Mouse (Mus musculus): ENCODE data around the gene Pld6. TPM values are rescaled to one million over a fixed set of nuclear protein-coding genes. Genes with fewer than 3 reads are reported as not detected.

Gene Pld6
- polyA plus RNA-seq, 1 experiment from 2014 or later, result 3.0 TPM

DNA sequence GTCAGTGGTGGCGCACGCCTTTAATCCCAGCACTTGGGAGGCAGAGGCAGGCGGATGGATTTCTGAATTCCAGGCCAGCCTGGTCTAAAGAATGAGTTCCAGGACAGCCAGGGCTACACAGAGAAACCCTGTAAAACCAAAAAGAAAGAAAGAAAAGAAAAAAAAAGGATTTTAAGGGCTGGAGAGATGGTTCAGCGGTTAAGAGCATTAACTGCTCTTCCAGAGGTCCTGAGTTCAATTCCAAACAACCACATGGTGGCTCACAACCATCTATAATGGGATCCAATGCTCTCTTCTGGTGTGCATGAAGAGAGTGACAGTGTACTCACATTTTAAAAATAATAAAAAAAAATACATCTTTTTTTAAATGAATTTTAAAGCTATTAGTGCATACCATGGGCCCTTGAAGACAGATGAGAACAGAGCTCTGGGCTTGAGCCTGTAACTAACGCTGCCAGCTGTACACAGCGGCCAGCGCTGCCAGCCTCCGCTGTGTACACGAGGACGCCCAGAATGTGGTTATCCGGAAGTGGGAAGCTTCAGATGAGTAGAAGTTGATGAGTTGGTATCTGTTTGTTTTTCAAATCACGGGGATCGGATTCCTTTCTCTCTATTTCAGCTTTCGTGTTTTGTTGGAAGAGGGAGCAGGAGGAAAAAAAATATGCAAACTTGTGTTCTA lies 23.2 kb upstream of the Pld6 start:
- Histone ChIP-seq H3K27ac (replicated peaks; ENCODE audit: low read depth, low read length) (peak overlapping the region; percentile 99; the same call in 1 of the 2 replicates), H3K9me3 (ENCODE audit: control insufficient read depth, low read length) (no peaks in the 10 kb centered on the region), H3K4me3 (replicated peaks; ENCODE audit: low read depth, low read length) (peak overlapping the region; percentile 79), H3K9ac (replicated peaks; ENCODE audit: low read length) (peak overlapping the region; percentile 89; the same call in 1 of the 2 replicates), H3K27me3 (ENCODE audit: control insufficient read depth, insufficient read depth, low read length) (no peaks in the 10 kb centered on the region), H3K4me1 (ENCODE audit: control insufficient read depth, insufficient read depth, low read length) (peaks cover 10% of the 10 kb centered on the region), H3K4me2 (ENCODE audit: low read length) (peak overlapping the region; percentile 75), H3K36me3 (ENCODE audit: control insufficient read depth, insufficient read depth, low read length) (peaks cover 22% of the 10 kb centered on the region)
- WGBS, result 71% methylated on average over 14 of the region's 14 CpGs
- ATAC-seq (ENCODE audit: low FRiP score, low TSS enrichment) (no peak), DNase-seq (no peak)

DNA sequence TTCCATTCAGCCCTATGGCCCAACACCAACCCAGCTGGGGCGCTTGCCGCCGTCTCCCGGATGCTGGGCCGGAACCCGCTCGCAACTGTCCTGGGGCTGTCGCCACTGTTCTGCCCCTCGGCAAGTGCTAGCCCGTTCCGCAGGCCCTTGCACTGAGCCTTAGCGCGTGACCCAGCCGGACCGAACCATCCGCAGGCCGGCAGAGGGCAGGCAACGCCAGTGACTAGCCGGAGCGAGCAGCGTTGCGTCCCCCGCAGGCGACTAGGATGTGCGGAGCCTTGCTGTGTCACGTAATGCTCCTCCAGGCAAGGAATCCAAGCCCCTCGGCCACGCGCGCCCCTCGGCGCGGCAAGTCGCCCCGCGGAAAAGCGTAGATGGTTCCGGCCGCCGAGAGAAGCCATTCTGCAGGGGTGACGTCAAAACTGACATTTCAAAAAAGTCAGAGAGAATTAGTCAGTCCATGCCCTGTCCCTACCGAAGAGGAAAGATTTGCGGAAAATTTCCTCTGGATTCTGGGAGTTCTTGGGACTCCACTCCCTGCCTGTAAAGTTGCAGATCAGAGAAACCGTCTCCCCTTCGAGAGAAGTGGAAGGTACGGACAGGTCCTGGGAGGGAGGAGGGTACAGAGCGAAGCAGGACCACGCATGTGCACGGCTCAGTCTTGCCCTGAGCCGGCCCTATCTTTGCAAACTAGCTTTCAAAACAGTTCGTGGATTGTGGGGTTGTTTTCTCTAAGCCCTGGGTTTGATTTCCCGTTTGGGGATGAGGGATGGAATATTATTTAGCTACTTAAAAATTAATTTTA lies 22.4 kb upstream of the Pld6 start, which contains the start of gene Flcn:
TSS of gene Flcn (minus strand) at position 347 of the 805 bp plus-strand sequence.
- ATAC-seq (ENCODE audit: low FRiP score, low TSS enrichment), result peak; percentile 94
- H3K9me3 ChIP-seq (ENCODE audit: control insufficient read depth, low read length), result no peaks in the 10 kb centered on the region
- peak; percentile 91 for DNase-seq
- H3K4me3 ChIP-seq (replicated peaks; ENCODE audit: low read depth, low read length), result peak within 1 kb of the TSS; percentile 79
- H3K27me3 ChIP-seq (ENCODE audit: control insufficient read depth, insufficient read depth, low read length), result no peaks in the 10 kb centered on the region
- peak within 1 kb of the TSS; percentile 75 for H3K4me2 ChIP-seq (ENCODE audit: low read length)
- peak within 1 kb of the TSS; percentile 89 for H3K9ac ChIP-seq (replicated peaks; ENCODE audit: low read length)
- peaks cover 10% of the 10 kb centered on the region for H3K4me1 ChIP-seq (ENCODE audit: control insufficient read depth, insufficient read depth, low read length)
- H3K36me3 ChIP-seq (ENCODE audit: control insufficient read depth, insufficient read depth, low read length), result peaks cover 30% of the 10 kb centered on the region
- under 1% methylated on average over 52 of the region's 52 CpGs for WGBS
- peak within 1 kb of the TSS; percentile 99 for H3K27ac ChIP-seq (replicated peaks; ENCODE audit: low read depth, low read length)

DNA sequence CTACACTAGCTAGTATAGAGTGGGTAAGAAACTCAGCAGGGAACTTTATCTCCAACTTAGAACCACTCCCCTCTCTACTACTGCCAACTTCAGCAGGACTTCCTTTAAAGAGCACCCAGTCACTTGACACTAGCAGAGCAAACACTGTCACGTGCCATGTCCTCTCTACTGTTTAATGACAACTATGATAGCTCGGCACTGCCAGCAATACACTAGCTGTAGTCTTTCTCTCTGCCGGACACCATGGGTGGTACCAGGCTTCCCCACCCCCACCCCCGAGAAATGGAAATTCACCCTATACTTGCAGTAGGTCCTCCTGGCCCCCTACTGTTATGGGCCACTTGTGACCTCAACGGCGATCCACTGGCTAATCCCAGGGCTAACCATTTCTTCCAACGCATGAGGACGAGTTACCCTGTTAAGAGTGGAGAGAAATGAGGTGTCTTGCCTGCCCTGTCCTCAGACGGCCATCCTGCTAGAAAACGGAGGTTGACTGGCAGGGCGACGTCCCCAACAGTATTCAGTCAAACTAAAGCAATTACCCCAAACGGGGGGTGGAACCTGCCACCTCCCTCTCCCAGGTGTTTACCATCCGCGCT lies 21.7 kb upstream of the Pld6 start:
- DNase-seq, result no peak

GRCm38 (mm10) chr11:59808170-59808960 lies 20.9 kb upstream of the Pld6 start:
- DNase-seq (peak; percentile 9), ATAC-seq (ENCODE audit: low FRiP score, low TSS enrichment) (no peak)
- Histone ChIP-seq H3K4me3 (replicated peaks; ENCODE audit: low read depth, low read length) (peak overlapping the region; percentile 79), H3K4me2 (ENCODE audit: low read length) (peak overlapping the region; percentile 75), H3K4me1 (ENCODE audit: control insufficient read depth, insufficient read depth, low read length) (peaks cover 10% of the 10 kb centered on the region), H3K27ac (replicated peaks; ENCODE audit: low read depth, low read length) (no peak overlapping the region), H3K9ac (replicated peaks; ENCODE audit: low read length) (peak overlapping the region; percentile 89; the same call in 1 of the 2 replicates), H3K9me3 (ENCODE audit: control insufficient read depth, low read length) (no peaks in the 10 kb centered on the region), H3K27me3 (ENCODE audit: control insufficient read depth, insufficient read depth, low read length) (no peaks in the 10 kb centered on the region), H3K36me3 (ENCODE audit: control insufficient read depth, insufficient read depth, low read length) (peaks cover 45% of the 10 kb centered on the region)
- 61% methylated on average over 14 of the region's 14 CpGs for WGBS

More for the DNA sequence above, 21.7 kb upstream of the Pld6 start:
- Histone ChIP-seq H3K27me3 (ENCODE audit: control insufficient read depth, insufficient read depth, low read length) (no peaks in the 10 kb centered on the region), H3K9me3 (ENCODE audit: control insufficient read depth, low read length) (no peaks in the 10 kb centered on the region), H3K36me3 (ENCODE audit: control insufficient read depth, insufficient read depth, low read length) (peaks cover 37% of the 10 kb centered on the region), H3K4me1 (ENCODE audit: control insufficient read depth, insufficient read depth, low read length) (peaks cover 10% of the 10 kb centered on the region), H3K4me2 (ENCODE audit: low read length) (peak overlapping the region; percentile 75), H3K9ac (replicated peaks; ENCODE audit: low read length) (peak overlapping the region; percentile 89), H3K4me3 (replicated peaks; ENCODE audit: low read depth, low read length) (peak overlapping the region; percentile 79), H3K27ac (replicated peaks; ENCODE audit: low read depth, low read length) (peak overlapping the region; percentile 99)
- ATAC-seq (ENCODE audit: low FRiP score, low TSS enrichment), result peak; percentile 18
- WGBS, result under 1% methylated on average over 15 of the region's 15 CpGs

- peaks cover 72% of the 10 kb centered on the region for H3K36me3 ChIP-seq (ENCODE audit: control insufficient read depth, insufficient read depth, low read length)
- H3K27me3 ChIP-seq (ENCODE audit: control insufficient read depth, insufficient read depth, low read length), result no peaks in the 10 kb centered on the region
- H3K4me2 ChIP-seq (ENCODE audit: low read length), result no peak overlapping the region
- no peak overlapping the region for H3K27ac ChIP-seq (replicated peaks; ENCODE audit: low read depth, low read length)
- H3K9me3 ChIP-seq (ENCODE audit: control insufficient read depth, low read length), result no peaks in the 10 kb centered on the region
- H3K4me3 ChIP-seq (replicated peaks; ENCODE audit: low read depth, low read length), result no peak overlapping the region
- H3K4me1 ChIP-seq (ENCODE audit: control insufficient read depth, insufficient read depth, low read length), result peaks cover 10% of the 10 kb centered on the region
- no peak overlapping the region for H3K9ac ChIP-seq (replicated peaks; ENCODE audit: low read length)
- no peak for DNase-seq
- 100% methylated on average over 2 of the region's 2 CpGs for WGBS
- no peak for ATAC-seq (ENCODE audit: low FRiP score, low TSS enrichment)
These were observed 18.2 kb upstream of the Pld6 start for GRCm38 (mm10) chr11:59805656-59806055.

GRCm38 (mm10) chr11:59805256-59805655 lies 17.8 kb upstream of the Pld6 start:
- ATAC-seq (ENCODE audit: low FRiP score, low TSS enrichment) (no peak), DNase-seq (no peak)
- H3K27ac ChIP-seq (replicated peaks; ENCODE audit: low read depth, low read length), result no peak overlapping the region
- WGBS, result 91% methylated on average over 1 of the region's 1 CpGs
- H3K4me3 ChIP-seq (replicated peaks; ENCODE audit: low read depth, low read length), result no peak overlapping the region
- H3K27me3 ChIP-seq (ENCODE audit: control insufficient read depth, insufficient read depth, low read length), result no peaks in the 10 kb centered on the region
- no peaks in the 10 kb centered on the region for H3K9me3 ChIP-seq (ENCODE audit: control insufficient read depth, low read length)
- H3K4me1 ChIP-seq (ENCODE audit: control insufficient read depth, insufficient read depth, low read length), result peaks cover 10% of the 10 kb centered on the region
- peaks cover 76% of the 10 kb centered on the region for H3K36me3 ChIP-seq (ENCODE audit: control insufficient read depth, insufficient read depth, low read length)
- H3K9ac ChIP-seq (replicated peaks; ENCODE audit: low read length), result no peak overlapping the region
- no peak overlapping the region for H3K4me2 ChIP-seq (ENCODE audit: low read length)

DNA sequence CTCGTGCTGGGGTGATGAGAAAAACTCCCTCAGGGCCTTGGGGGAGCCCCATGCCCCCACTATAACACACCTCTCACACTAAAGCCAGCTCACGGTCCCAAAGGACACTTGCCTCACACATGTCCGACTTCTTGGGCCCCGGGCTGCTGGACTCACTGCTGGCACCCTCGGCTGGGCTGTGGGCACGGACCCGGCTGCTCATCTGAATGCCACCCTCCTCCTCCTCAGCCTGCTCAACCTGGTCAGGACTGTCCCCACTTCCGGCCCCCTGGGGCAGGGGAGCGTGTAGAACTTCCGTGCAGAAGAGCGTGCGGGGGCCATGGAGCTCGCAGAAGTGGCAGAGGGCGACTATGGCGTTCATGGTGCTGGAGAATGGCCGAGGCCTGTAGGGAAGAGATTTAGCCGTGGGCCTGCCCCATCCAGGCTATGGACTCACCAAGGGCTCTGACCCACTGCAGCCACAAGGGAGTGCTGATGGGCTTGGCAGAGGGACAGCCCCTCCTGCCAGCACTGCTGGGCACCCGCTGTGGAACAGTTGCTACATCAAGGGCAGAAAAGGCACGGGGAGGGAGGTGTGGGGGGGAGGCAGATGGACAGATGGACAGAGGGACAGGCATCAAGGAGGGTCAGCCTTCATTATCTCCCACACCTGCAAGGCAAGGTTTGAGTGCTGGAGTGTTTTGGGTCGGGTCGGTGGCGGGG lies 17.1 kb upstream of the Pld6 start:
- H3K36me3 ChIP-seq (ENCODE audit: control insufficient read depth, insufficient read depth, low read length), result peaks cover 83% of the 10 kb centered on the region
- peaks cover 10% of the 10 kb centered on the region for H3K4me1 ChIP-seq (ENCODE audit: control insufficient read depth, insufficient read depth, low read length)
- H3K9ac ChIP-seq (replicated peaks; ENCODE audit: low read length), result no peak overlapping the region
- no peak overlapping the region for H3K4me3 ChIP-seq (replicated peaks; ENCODE audit: low read depth, low read length)
- H3K27me3 ChIP-seq (ENCODE audit: control insufficient read depth, insufficient read depth, low read length), result no peaks in the 10 kb centered on the region
- no peak overlapping the region for H3K4me2 ChIP-seq (ENCODE audit: low read length)
- DNase-seq (no peak), ATAC-seq (ENCODE audit: low FRiP score, low TSS enrichment) (no peak)
- H3K27ac ChIP-seq (replicated peaks; ENCODE audit: low read depth, low read length), result no peak overlapping the region
- 91% methylated on average over 22 of the region's 22 CpGs for WGBS
- no peaks in the 10 kb centered on the region for H3K9me3 ChIP-seq (ENCODE audit: control insufficient read depth, low read length)

- no peak overlapping the region for H3K27ac ChIP-seq (replicated peaks; ENCODE audit: low read depth, low read length)
- ATAC-seq (ENCODE audit: low FRiP score, low TSS enrichment), result no peak
- H3K4me2 ChIP-seq (ENCODE audit: low read length), result no peak overlapping the region
- no peaks in the 10 kb centered on the region for H3K9me3 ChIP-seq (ENCODE audit: control insufficient read depth, low read length)
- WGBS, result 94% methylated on average over 14 of the region's 14 CpGs
- H3K4me1 ChIP-seq (ENCODE audit: control insufficient read depth, insufficient read depth, low read length), result peaks cover 2% of the 10 kb centered on the region
- no peak overlapping the region for H3K9ac ChIP-seq (replicated peaks; ENCODE audit: low read length)
- H3K36me3 ChIP-seq (ENCODE audit: control insufficient read depth, insufficient read depth, low read length), result peaks cover 93% of the 10 kb centered on the region
- no peak for DNase-seq
- H3K4me3 ChIP-seq (replicated peaks; ENCODE audit: low read depth, low read length), result no peak overlapping the region
- H3K27me3 ChIP-seq (ENCODE audit: control insufficient read depth, insufficient read depth, low read length), result no peaks in the 10 kb centered on the region
These were observed 16.1 kb upstream of the Pld6 start for GRCm38 (mm10) chr11:59803516-59803915.
